Mouse (Mus musculus) embryo, embryonic 10.5 days (tissue): ENCODE results near the gene Nacc1.
"Not testable (repeated sequence)": the region's sequence is repeated elsewhere in the genome, so short reads cannot be mapped to it uniquely, and the experiment has no call there.

ENCODE experiments used
- DNase-seq: peaks from one replicate; pipeline ENCODE4 v3.0.0-alpha.2; 2015; ENCODE audit warnings: low spot score

The Nacc1 gene

DNA sequence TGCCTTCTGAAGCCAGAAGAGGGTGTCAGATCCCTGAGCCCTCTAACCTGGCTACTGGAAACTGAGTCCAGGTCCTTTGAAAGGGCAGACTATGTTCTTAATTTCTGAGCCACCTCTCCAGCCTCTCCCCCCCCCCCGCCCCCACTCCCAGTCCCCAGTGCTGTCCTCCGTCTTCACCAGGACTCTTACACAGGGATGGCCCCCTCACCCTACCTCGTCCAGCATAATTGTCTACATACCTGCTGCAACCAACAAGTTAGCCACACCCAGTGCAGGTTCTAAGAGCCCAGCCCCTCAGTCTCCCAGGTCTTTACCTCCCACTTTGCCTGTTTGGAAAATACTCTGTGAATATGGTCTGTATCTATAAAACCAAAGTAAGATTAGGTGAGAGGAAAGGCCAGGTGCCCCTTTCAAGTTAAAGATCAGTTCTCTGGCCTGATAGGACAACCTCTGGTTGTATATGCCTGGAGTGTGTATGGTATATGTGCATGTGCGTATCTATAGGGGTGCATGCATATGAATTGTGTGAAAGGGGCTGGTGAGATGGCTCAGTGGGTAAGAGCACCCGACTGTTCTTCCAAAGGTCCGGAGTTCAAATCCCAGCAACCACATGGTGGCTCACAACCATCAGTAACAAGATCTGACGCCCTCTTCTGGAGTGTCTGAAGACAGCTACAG lies 46.9 kb downstream of the Nacc1 start:
- no peak for DNase-seq

DNA sequence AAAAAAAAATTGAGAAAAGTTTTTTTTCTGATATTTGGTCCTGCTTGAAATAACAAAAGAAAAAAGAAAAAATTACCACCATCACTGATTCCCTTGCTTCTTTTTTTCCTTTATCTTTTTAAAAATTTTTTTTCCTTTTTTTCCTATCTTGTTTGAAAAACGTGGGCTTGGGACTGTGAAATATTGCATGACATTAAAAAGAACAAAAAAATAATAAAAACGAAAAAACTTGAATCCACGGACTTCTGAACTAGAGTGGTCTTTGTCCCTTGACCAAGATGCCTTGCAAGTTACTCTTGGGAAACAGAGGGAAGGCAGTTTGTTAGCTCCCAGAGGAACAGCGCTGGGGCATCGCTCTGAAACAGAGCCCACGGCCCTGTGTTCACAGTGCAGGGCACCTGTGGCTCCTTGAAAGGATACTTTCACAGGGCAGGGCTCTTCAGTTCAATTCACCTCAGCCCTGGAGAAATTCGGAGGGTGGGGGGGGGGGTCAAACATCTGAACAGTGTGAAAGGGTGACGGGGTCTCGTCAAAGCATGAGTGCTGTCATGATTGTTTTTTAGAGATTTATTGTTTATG lies 47.6 kb downstream of the Nacc1 start:
- peak; percentile 42 for DNase-seq

DNA sequence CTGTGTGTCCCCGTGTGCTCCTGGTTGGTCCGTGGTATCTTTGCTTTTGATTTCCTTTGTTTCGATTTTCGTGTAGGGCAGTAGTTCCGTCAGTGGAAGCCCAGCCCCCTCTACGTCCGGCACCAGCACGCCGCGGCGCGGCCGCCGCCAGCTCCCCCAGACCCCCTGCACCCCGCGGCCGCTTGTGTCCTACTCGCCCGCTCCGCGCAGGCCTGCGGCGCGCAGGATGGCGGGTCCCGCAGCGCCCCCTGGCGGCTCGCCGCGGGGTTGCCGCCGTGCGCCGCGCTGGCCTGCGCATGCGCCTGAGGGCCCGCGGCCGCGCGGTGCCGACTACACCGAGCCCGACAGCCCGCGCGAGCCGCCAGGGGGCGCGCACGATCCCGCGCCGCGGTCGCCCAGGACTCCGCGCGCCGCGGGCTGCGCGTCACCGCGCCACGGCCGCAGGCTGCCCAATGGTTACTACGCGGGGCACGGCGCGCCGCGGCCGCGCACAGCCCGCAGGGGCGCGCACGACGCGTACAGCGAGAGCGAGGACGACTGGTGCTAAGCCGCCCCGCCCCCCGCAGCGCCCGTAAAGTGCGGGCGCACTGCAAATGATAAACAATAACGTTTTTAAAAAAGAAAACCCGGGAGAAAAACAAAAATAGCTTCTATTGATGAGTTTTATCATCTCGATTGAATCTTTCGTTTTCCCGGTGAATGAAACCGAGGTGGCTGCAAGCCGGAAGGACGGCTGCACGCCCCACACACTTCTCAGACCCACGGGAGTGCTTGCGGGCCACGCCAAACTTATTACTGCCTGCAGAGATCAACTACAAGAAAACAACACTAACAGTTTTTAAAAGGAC lies 48.3 kb downstream of the Nacc1 start:
- DNase-seq, result peak; percentile 96

DNA sequence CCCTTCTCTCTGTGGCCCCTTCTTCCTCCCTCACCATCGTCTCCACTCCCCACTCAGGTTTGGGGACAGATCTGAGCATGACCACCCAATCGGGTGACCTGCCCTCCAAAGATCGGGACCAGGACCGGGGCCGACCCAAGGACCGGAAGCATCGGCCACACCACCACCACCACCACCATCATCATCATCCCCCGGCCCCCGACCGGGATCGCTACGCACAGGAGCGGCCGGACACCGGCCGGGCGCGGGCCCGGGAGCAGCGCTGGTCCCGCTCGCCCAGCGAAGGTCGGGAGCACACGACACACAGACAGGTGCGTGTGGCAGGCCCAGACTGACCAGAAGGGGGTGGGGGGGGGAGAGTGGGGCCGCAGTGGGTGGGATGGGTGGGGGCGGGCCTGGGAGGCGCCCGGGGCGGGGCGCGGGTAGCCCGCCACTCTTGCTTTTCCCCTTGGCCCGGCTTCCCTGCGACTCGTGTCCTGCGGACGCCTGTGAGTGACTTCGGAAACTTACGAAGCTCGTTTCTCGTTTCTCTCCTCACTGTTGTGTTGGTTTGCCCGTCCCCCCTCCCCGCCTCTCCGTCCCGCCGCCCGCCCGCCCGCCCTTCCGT lies 49.0 kb downstream of the Nacc1 start:
- no peak for DNase-seq

DNA sequence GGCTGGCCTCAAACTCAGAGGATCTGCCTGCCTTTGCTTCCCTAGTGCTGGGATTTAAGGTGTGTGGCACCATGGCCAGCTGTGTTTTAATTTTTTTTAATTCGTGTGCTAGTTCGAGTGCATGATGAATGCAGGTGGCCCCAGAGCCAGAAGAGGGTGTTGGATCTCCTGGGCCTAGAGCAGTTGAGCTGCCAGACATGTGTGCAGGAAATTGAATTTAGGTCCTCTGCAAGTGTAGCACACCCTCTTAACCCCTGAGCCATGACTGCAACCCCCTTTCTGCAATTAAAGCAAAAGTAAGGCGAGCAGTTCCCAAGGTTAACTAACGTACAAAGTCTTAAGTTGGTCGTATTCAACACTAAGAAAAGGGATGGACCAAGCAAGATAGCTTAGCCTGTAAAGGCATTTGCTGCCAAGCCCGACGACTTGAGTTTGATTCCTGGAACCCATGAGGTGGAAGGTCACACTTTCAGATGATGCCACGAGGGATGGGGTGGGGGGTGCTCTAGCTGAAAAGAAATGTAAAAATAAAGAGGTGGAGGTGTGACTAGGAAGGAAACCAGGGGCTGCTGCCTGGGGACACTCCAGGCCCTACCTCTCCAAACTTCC lies 49.6 kb downstream of the Nacc1 start:
- peak; percentile 50 for DNase-seq

DNA sequence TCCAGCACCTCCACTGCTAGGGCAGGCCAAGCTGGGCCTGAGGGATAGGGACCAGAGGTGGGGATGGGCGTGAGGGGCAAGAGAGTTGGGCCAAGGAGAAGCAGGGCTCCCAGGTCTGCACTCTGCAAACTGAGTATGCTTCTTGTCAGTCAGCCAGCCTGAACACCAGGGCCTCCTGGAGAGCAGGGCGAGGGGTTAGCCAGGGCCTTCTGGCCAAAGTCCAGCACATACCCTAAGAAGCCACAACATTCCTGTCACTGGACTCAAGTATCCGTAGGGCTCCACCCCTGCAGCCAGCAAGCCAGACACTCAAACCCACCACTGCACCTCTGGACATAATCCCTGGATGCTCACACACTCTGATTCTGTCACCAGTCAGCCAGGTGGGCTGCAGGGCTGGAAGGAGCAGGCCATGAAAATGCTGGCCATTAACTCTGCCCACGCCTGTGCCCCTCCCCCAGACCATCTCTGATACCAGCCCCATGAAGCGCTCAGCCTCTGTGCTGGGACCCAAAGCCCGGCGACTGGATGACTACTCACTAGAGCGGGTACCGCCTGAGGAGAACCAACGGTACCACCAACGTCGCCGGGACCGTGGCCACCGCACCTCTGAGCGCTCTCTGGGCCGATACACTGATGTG lies 51.5 kb downstream of the Nacc1 start:
- no peak for DNase-seq

DNA sequence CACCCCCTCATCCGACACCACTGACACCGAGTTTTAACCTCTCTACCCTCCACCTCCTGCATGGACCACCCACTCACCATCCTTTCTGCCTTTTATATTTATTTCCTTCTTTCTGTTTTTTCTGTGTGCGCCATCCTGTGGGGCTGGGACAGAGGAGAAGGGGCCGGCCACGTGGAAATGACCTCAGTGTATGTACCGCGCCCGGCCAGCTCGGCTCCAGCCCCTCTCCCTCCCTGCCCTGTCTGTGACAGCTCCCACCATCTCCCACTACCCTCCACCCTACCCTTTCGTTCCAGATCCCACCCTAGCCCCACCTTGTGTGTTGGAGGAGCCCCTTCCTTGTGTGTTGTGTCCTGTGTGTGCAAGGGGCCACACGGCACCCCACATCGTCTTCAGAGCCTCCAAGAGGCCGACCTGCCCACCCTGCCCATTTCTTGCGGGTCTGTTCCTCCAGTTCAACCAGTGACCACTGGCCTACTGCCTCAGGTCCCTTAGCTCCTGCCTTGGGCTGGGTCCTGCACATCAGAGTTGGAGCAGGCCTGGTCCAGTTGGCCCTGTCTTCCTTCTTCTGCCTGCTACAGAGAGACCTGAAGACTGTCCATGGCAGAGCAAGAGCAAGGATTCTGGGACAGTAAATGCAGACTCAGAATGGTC lies 52.1 kb downstream of the Nacc1 start:
- DNase-seq, result no peak

DNA sequence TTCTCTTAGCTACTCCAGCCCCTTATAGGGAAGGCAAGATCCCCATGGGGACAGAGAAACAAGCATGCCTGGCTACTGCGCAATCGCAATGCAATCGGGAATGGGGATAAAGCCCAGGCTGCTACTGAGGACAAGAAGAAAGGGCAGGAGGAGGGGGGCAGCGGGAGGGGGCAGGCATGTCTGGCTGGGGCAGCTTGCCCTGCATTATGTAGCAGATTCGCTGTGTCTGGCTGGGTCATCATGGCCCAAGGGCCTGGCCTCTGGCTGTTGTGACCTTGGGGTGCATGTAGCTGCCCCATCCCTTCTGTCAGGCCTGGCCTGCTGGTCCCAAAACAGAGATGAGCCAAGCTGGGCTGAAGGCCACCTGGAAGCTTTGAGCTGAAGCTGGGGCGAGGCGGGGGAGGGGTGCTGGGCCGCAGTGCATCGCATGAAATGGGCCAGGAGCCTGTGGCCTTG lies 52.8 kb downstream of the Nacc1 start:
- peak; percentile 51 for DNase-seq

DNA sequence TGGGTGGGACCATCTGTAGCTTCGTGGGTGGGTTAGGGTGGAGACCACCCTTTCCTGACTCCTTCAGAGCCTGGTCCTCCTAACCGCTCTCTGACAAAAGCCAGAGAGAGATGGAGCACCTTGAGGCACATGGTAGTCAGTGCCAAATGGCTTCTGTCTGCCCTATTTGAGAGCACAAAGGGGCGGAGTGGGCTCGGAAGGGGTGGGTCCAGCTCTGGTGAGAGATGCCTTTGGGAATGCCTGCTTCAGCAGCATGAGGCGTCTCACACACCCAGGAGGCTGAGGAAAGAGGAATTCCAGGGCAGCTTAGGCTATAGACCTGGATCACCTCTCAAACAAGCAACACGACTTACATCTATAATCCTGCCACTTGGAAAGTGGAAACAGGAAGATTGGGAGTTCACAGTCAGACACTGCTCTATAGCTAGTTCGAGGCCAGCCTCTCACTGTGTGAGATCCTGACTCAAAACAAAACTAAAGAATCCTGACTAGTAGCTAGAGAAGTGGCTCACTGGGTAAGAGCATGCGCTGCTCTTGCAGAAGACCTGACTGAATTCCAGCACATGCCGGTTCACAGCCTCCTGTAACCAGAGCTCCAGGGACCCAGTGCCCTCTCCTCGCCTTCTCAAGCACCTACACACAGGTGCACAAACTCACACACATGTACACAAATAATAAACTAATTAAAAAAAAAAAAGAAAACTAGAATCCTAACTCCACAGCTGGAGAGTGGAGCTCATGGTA lies 53.6 kb downstream of the Nacc1 start:
- no peak for DNase-seq

DNA sequence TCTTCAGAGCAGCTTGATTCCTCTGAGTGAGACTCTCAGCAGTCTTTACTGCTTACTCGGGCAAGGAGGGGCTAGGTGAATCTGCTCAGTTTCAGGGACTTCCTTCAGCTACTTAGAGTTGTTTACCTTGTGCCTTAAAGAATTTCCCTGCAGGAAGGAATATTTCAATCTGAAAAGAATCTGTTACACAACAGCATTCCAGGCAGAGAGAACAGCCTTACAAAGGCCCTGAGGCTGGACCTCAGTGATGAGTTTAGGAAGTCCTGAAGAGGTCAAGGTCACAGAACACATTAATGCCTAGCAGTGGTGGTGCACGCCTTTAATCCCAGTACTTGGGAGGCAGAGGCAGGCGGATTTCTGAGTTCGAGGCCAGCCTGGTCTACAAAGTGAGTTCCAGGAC lies 55.8 kb downstream of the Nacc1 start:
- DNase-seq, result no peak

DNA sequence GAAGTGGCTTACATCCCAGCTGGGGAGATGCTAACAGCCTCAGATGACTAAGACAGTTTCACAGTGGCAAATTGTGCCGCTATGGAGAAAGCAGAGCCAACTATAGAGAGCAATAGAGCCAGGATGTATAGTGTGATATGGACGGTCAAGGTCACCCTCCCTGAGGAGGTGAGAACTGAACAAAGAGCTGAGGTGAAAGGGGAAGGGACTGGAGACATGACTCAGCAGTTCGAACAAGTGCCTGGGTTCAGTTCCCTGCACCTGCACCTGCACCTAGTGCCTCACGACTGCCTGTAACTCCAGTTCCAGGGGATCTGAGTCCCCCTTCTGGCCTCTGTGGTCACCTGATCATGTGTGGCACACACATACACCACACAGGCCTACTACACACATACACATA lies 57.5 kb downstream of the Nacc1 start:
- DNase-seq, result no peak

DNA sequence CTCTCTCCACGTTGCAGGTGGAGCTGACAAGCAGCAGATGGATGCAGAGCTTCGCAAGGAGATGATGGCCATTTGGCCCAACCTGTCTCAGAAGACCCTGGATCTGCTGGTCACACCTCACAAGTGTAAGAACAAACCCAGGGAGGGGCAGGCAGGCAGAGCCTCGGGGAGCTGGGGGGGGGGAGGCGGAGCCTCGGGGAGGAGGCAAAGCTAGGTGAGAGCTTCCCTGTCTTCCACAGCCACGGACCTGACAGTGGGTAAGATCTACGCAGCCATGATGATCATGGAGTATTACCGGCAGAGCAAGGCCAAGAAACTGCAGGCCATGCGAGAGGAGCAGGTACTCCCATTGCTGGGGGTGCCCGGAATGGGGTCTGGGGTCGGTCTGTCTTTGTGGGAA lies 58.1 kb downstream of the Nacc1 start:
- DNase-seq, result no peak

DNA sequence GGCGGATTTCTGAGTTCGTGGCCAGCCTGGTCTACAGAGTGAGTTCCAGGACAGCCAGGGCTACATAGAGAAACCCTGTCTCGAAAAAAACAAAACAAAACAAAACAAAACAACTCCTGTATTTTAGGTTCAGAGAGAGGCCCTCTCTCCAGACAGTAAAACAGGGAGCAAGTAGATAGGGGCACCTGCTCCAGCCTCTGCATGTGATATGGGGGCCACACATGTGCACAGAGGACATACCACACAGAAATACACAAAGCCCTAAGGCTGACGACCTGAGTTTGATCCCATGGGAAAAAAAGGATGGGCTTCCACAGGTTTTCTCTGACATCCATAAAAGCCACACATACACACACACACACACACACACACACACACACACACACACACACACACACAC lies 64.2 kb downstream of the Nacc1 start:
- DNase-seq, result not testable (repeated sequence)

DNA sequence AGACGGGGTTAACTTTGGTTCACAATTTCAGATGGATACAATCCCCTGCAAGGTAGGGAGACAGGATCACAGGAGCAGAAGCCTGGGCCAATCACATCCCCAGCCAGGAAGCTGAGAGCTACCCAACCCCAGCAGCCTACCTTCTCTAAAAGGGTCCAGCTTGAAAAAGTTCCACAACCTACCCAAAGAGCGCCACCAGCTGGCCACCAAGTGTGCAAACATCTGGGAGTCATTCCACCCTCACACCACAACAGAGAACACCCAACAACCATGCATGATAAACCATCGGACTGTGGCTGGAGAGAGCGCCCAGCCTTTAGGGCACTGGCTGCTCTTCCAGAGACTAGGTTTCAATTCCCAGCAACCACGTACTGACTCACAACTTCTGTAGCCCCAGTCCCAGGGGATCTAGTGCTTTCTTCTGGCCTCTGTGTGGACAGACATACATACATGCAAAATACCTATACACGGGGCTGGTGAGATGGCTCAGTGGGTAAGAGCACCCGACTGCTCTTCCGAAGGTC lies 66.5 kb downstream of the Nacc1 start:
- no peak for DNase-seq
